20 mouse cellular contexts compared by ENCODE assay signal in genomic region chr16:9904443-9904842, GRCm38 (mm10).
DNase-seq lines count a peak whose midpoint lies in the region; TF ChIP-seq lines count a peak whose summit lies in the region.
"Had no signal": no experiment of that assay in that cellular context is flagged by ENCODE, and none has a peak within 500 bp of the region (broad histone marks: within the 10 kb centered on the region; RNA-seq: fewer than 3 reads in every experiment).

No protein-coding gene starts in this region.

- no peak for TF ChIP-seq POLR2A in cerebellum, adult 2 months (IDR thresholded peaks at IDR 0.05; ENCODE audit: borderline replicate concordance, insufficient read depth, low read length)

- H3K4me1 ChIP-seq in cerebellum, adult 2 months (ENCODE audit: control insufficient read depth, insufficient read depth, low read length): peaks cover 75% of the 10 kb centered on the region
- H3K4me1 ChIP-seq: embryonic facial prominence, embryonic 10.5 days; embryonic facial prominence, embryonic 12.5 days; forebrain, embryonic 13.5 days; forebrain, embryonic 15.5 days had no signal

- peak overlapping the region; percentile 83 for H3K27ac ChIP-seq in cerebellum, adult 2 months (ENCODE audit: insufficient read depth, low read length)
- H3K27ac ChIP-seq in layer of hippocampus, adult 2 months: peak overlapping the region; percentile 87
- H3K27ac ChIP-seq: embryonic facial prominence, embryonic 10.5 days; embryonic facial prominence, embryonic 12.5 days; forebrain, embryonic 13.5 days; forebrain, embryonic 15.5 days had no signal

- TF ChIP-seq CTCF in cerebellum, adult 2 months (IDR thresholded peaks at IDR 0.05; ENCODE audit: borderline replicate concordance, insufficient read depth, low read depth, low read length): no peak
- TF ChIP-seq CTCF in layer of hippocampus, adult 2 months (conservative IDR thresholded peaks at IDR 0.05): no peak

- H3K27me3 ChIP-seq in cerebellum, adult 2 months (ENCODE audit: control insufficient read depth, insufficient read depth, low read length): no peaks in the 10 kb centered on the region
- H3K27me3 ChIP-seq: embryonic facial prominence, embryonic 12.5 days; forebrain, embryonic 13.5 days; forebrain, embryonic 15.5 days; Patski had no signal

- 72% methylated on average over 6 of the region's 6 CpGs for WGBS in cerebellum, adult 2 months

- no peak overlapping the region for H3K4me3 ChIP-seq in cerebellum, adult 2 months (replicated peaks; ENCODE audit: insufficient read depth, low read depth, low read length)
- H3K4me3 ChIP-seq in layer of hippocampus, adult 2 months: no peak overlapping the region
- H3K4me3 ChIP-seq: embryonic facial prominence, embryonic 10.5 days; embryonic facial prominence, embryonic 12.5 days; forebrain, embryonic 13.5 days; forebrain, embryonic 15.5 days had no signal

- no peak for DNase-seq in cerebellum, adult 2 months
- DNase-seq in cerebellum, postnatal 10 days: no peak
- DNase-seq in layer of hippocampus, adult 2 months (ENCODE audit: low spot score in 2 of 2): no peak
- no peak for DNase-seq in layer of hippocampus, postnatal 14 days (ENCODE audit: low spot score in 2 of 2)
- DNase-seq in brain, adult 2 months (ENCODE audit: low read depth, low spot score): peak; percentile 35
- DNase-seq in right cerebral cortex, postnatal 14 days: no peak
- DNase-seq: adrenal gland, adult 8-10 months; adrenal gland, postnatal 14 days; adrenal gland, postnatal 36 days; B cell, adult 2 months; cerebellum, adult 11-12 months; cerebellum, adult 8-10 months; cerebellum, adult 9-11 months; cerebellum, postnatal 25 days; forebrain, postnatal 0 days had no signal
